Mouse (Mus musculus) liver, embryonic 13.5 days (tissue): ENCODE data around the gene Gosr2. TPM values are rescaled to one million over a fixed set of nuclear protein-coding genes. Genes with fewer than 3 reads are reported as not detected.

Experiments used
- ATAC-seq: fragments of 200-750 bp; cut with Nextera tagmentation; 2 replicates; pipeline ENCODE4 v1.8.0; 2017; ENCODE audit warnings: low read depth, mild to moderate bottlenecking, moderate number of reproducible peaks, moderate library complexity
- DNase-seq: peaks from one replicate; pipeline ENCODE4 v3.0.0; 2022
- H3K27ac ChIP-seq: fragments of 300-500 bp; sonication (generic); 2 replicates; pipeline ENCODE4 v1.5.1; 2015; ENCODE audit warnings: moderate library complexity, mild to moderate bottlenecking, inconsistent platforms
- H3K27me3 ChIP-seq: fragments of 300-500 bp; sonication (generic); 2 replicates; pipeline ENCODE4 v1.6.1; 2015; ENCODE audit warnings: mild to moderate bottlenecking, inconsistent platforms
- H3K36me3 ChIP-seq: fragments of 300-500 bp; sonication (generic); 2 replicates; pipeline ENCODE4 v1.6.1; 2015; ENCODE audit warnings: mild to moderate bottlenecking, inconsistent platforms
- H3K4me1 ChIP-seq: fragments of 300-500 bp; sonication (generic); replicated peaks from 2 replicates; pipeline ENCODE4 v1.6.1; 2015; ENCODE audit warnings: inconsistent platforms
- H3K4me2 ChIP-seq: fragments of 300-500 bp; sonication (generic); 2 replicates; pipeline ENCODE4 v1.6.1; 2015; ENCODE audit warnings: inconsistent platforms, mild to moderate bottlenecking, moderate library complexity
- H3K4me3 ChIP-seq: fragments of 300-500 bp; sonication (generic); replicated peaks from 2 replicates; pipeline ENCODE4 v1.5.1; 2015; ENCODE audit warnings: mild to moderate bottlenecking, inconsistent platforms
- H3K9ac ChIP-seq: fragments of 300-500 bp; sonication (generic); 2 replicates; pipeline ENCODE4 v1.6.1; 2015; ENCODE audit warnings: mild to moderate bottlenecking, inconsistent platforms
- H3K9me3 ChIP-seq: fragments of 300-500 bp; sonication (generic); replicated peaks from 2 replicates; pipeline ENCODE4 v1.6.1; 2016; ENCODE audit warnings: inconsistent platforms
- WGBS: fragments of 180-500 bp; shearing (Covaris S2); methylation state at CpG from one replicate; pipeline ENCODE4 v1.1.7; 2015; ENCODE audit not compliant: insufficient replicate concordance; 5-methylcytosine and 5-hydroxymethylcytosine counted together
- polyA plus RNA-seq: library from polyadenylated mRNA; unstranded; fragments of >200 nt; fragmentation: Nextera tagmentation; extraction: Ambion mirVana; gene quantifications from 2 replicates; pipeline ENCODE4 v1.2.1, GENCODE M21; 2015

Gosr2 gene
- polyA plus RNA-seq, 1 experiment from 2014 or later: 43.2 TPM

- H3K9ac ChIP-seq: no peak overlapping the region
- no peak overlapping the region for H3K4me3 ChIP-seq
- 61% methylated on average over 5 of the region's 5 CpGs for WGBS
- no peak overlapping the region for H3K27ac ChIP-seq
- H3K4me1 ChIP-seq: no peaks in the 10 kb centered on the region
- ATAC-seq (no peak), DNase-seq (no peak)
- H3K36me3 ChIP-seq: no peaks in the 10 kb centered on the region
- no peaks in the 10 kb centered on the region for H3K27me3 ChIP-seq
- no peak overlapping the region for H3K4me2 ChIP-seq
- H3K9me3 ChIP-seq: no peaks in the 10 kb centered on the region
Measured at GRCm38 (mm10) chr11:103662546-103662945, 35.2 kb downstream of the Gosr2 start.

- Histone ChIP-seq H3K27me3 (no peaks in the 10 kb centered on the region), H3K9ac (no peak overlapping the region), H3K9me3 (no peaks in the 10 kb centered on the region), H3K4me3 (no peak overlapping the region), H3K36me3 (no peaks in the 10 kb centered on the region), H3K4me1 (no peaks in the 10 kb centered on the region), H3K4me2 (no peak overlapping the region), H3K27ac (no peak overlapping the region)
- DNase-seq: no peak
- 57% methylated on average over 4 of the region's 4 CpGs for WGBS
- no peak for ATAC-seq
Measured at GRCm38 (mm10) chr11:103661863-103662262, 35.8 kb downstream of the Gosr2 start.

- 66% methylated on average over 7 of the region's 7 CpGs for WGBS
- no peaks in the 10 kb centered on the region for H3K4me1 ChIP-seq
- ATAC-seq: no peak
- no peak overlapping the region for H3K4me3 ChIP-seq
- no peak overlapping the region for H3K9ac ChIP-seq
- DNase-seq: no peak
- no peaks in the 10 kb centered on the region for H3K36me3 ChIP-seq
- no peak overlapping the region for H3K27ac ChIP-seq
- H3K27me3 ChIP-seq: peaks cover 25% of the 10 kb centered on the region
- H3K9me3 ChIP-seq: no peaks in the 10 kb centered on the region
- no peak overlapping the region for H3K4me2 ChIP-seq
Measured at GRCm38 (mm10) chr11:103658189-103658588, 39.5 kb downstream of the Gosr2 start.

GRCm38 (mm10) chr11:103656520-103656919 is 41.2 kb downstream of the Gosr2 start:
- no peaks in the 10 kb centered on the region for H3K36me3 ChIP-seq
- ATAC-seq: no peak
- H3K27me3 ChIP-seq: peaks cover 41% of the 10 kb centered on the region
- H3K9me3 ChIP-seq: no peaks in the 10 kb centered on the region
- no peak overlapping the region for H3K4me2 ChIP-seq
- no peak for DNase-seq
- WGBS: 9% methylated on average over 3 of the region's 3 CpGs
- H3K27ac ChIP-seq: no peak overlapping the region
- no peak overlapping the region for H3K4me3 ChIP-seq
- H3K9ac ChIP-seq: no peak overlapping the region
- H3K4me1 ChIP-seq: no peaks in the 10 kb centered on the region

GRCm38 (mm10) chr11:103653359-103653965 is 44.2 kb downstream of the Gosr2 start:
- H3K27ac ChIP-seq: no peak overlapping the region
- H3K4me3 ChIP-seq: no peak overlapping the region
- peaks cover 10% of the 10 kb centered on the region; the same call in 1 of the 2 replicates for H3K4me1 ChIP-seq
- no peak overlapping the region for H3K9ac ChIP-seq
- H3K36me3 ChIP-seq: no peaks in the 10 kb centered on the region
- no peaks in the 10 kb centered on the region for H3K9me3 ChIP-seq
- no peak for DNase-seq
- 57% methylated on average over 10 of the region's 10 CpGs for WGBS
- H3K4me2 ChIP-seq: no peak overlapping the region
- H3K27me3 ChIP-seq: peaks cover 72% of the 10 kb centered on the region
- no peak for ATAC-seq

- WGBS: 49% methylated on average over 6 of the region's 6 CpGs
Measured at GRCm38 (mm10) chr11:103651426-103651825, 46.3 kb downstream of the Gosr2 start.

GRCm38 (mm10) chr11:103649983-103650493 is 47.7 kb downstream of the Gosr2 start:
- no peak for DNase-seq
- no peak for ATAC-seq
- no peaks in the 10 kb centered on the region for H3K9me3 ChIP-seq

More at GRCm38 (mm10) chr11:103651426-103651825, 46.3 kb downstream of the Gosr2 start:
- H3K27ac ChIP-seq: no peak overlapping the region
- DNase-seq (no peak), ATAC-seq (no peak)
- no peak overlapping the region for H3K4me2 ChIP-seq
- H3K9ac ChIP-seq: no peak overlapping the region
- no peaks in the 10 kb centered on the region for H3K9me3 ChIP-seq
- H3K36me3 ChIP-seq: no peaks in the 10 kb centered on the region
- H3K27me3 ChIP-seq: peaks cover 92% of the 10 kb centered on the region
- H3K4me3 ChIP-seq: no peak overlapping the region
- peaks cover 10% of the 10 kb centered on the region; the same call in 1 of the 2 replicates for H3K4me1 ChIP-seq

GRCm38 (mm10) chr11:103649301-103649982 is 48.3 kb downstream of the Gosr2 start, which contains the start of gene Rprml:
Gene Rprml (plus strand): TSS chr11:103649570.
- H3K4me3 ChIP-seq: peak within 1 kb of the TSS; percentile 28
- ATAC-seq (no peak), DNase-seq (no peak)
- H3K9ac ChIP-seq: no peak within 1 kb of the TSS
- H3K36me3 ChIP-seq: no peaks in the 10 kb centered on the region
- 3% methylated on average over 65 of the region's 71 CpGs for WGBS
- H3K9me3 ChIP-seq: no peaks in the 10 kb centered on the region
- H3K4me1 ChIP-seq: peaks cover 10% of the 10 kb centered on the region; the same call in 1 of the 2 replicates
- no peak within 1 kb of the TSS for H3K27ac ChIP-seq
- peaks cover 89% of the 10 kb centered on the region for H3K27me3 ChIP-seq
- peak within 1 kb of the TSS; percentile 43 for H3K4me2 ChIP-seq

More at GRCm38 (mm10) chr11:103649983-103650493, 47.7 kb downstream of the Gosr2 start:
- H3K9ac ChIP-seq: no peak overlapping the region
- peak overlapping the region; percentile 28 for H3K4me3 ChIP-seq
- no peak overlapping the region for H3K27ac ChIP-seq
- H3K4me2 ChIP-seq: peak overlapping the region; percentile 43
- H3K27me3 ChIP-seq: peaks cover 93% of the 10 kb centered on the region
- H3K4me1 ChIP-seq: peaks cover 10% of the 10 kb centered on the region; the same call in 1 of the 2 replicates
- 4% methylated on average over 37 of the region's 37 CpGs for WGBS
- H3K36me3 ChIP-seq: no peaks in the 10 kb centered on the region

GRCm38 (mm10) chr11:103648656-103649055 is 49.0 kb downstream of the Gosr2 start:
- Histone ChIP-seq H3K4me1 (peaks cover 10% of the 10 kb centered on the region; the same call in 1 of the 2 replicates), H3K27ac (no peak overlapping the region), H3K9me3 (no peaks in the 10 kb centered on the region), H3K4me2 (no peak overlapping the region), H3K4me3 (no peak overlapping the region), H3K9ac (no peak overlapping the region), H3K36me3 (no peaks in the 10 kb centered on the region), H3K27me3 (peaks cover 81% of the 10 kb centered on the region)
- 24% methylated on average over 7 of the region's 7 CpGs for WGBS
- no peak for ATAC-seq
- no peak for DNase-seq

- Histone ChIP-seq H3K9me3 (no peaks in the 10 kb centered on the region), H3K27me3 (peaks cover 75% of the 10 kb centered on the region), H3K27ac (no peak overlapping the region), H3K4me2 (no peak overlapping the region), H3K4me3 (no peak overlapping the region), H3K36me3 (no peaks in the 10 kb centered on the region), H3K4me1 (peaks cover 10% of the 10 kb centered on the region; the same call in 1 of the 2 replicates), H3K9ac (no peak overlapping the region)
- 13% methylated on average over 11 of the region's 11 CpGs for WGBS
- no peak for DNase-seq
- ATAC-seq: no peak
Measured at GRCm38 (mm10) chr11:103647921-103648620, 49.6 kb downstream of the Gosr2 start.

- H3K4me1 ChIP-seq: peaks cover 10% of the 10 kb centered on the region; the same call in 1 of the 2 replicates
- no peak overlapping the region for H3K27ac ChIP-seq
- H3K9me3 ChIP-seq: no peaks in the 10 kb centered on the region
- WGBS: 68% methylated on average over 6 of the region's 6 CpGs
- H3K27me3 ChIP-seq: peaks cover 61% of the 10 kb centered on the region
- ATAC-seq (no peak), DNase-seq (no peak)
- H3K4me3 ChIP-seq: no peak overlapping the region
- no peaks in the 10 kb centered on the region for H3K36me3 ChIP-seq
- H3K9ac ChIP-seq: no peak overlapping the region
- H3K4me2 ChIP-seq: no peak overlapping the region
Measured at GRCm38 (mm10) chr11:103646301-103646700, 51.4 kb downstream of the Gosr2 start.
